Mouse (Mus musculus) brain, embryonic 14.5 days (tissue): ENCODE data around the gene Bank1. TPM values are rescaled to one million over a fixed set of nuclear protein-coding genes. Genes with fewer than 3 reads are reported as not detected.
A peak's percentile ranks its signal among the peaks of the same experiment; 100 is the strongest.
"Not testable (repeated sequence)": the region's sequence is repeated elsewhere in the genome, so short reads cannot be mapped to it uniquely, and the experiment has no call there.

Experiments used
- DNase-seq: peaks from one replicate; pipeline ENCODE4 v3.0.0-alpha.2; 2011; ENCODE audit warnings: low read depth
- CTCF ChIP-seq: fragments of 200-500 bp; IDR thresholded peaks from 2 replicates; pipeline ENCODE4 v1.5.1; 2012; ENCODE audit warnings: inconsistent platforms, mild to moderate bottlenecking, moderate library complexity, borderline replicate concordance; ENCODE audit not compliant: insufficient read depth, insufficient read length; ENCODE audit errors: extremely low read depth
- POLR2A ChIP-seq: fragments of 200-500 bp; IDR thresholded peaks from 2 replicates; pipeline ENCODE4 v1.6.1; 2012; ENCODE audit warnings: mild to moderate bottlenecking, inconsistent platforms, borderline replicate concordance; ENCODE audit not compliant: poor library complexity, insufficient read depth, insufficient read length, severe bottlenecking; ENCODE audit errors: extremely low read depth
- polyA plus RNA-seq: library from polyadenylated mRNA; depleted of rRNA; stranded (reverse); fragments of >200 nt; gene quantifications from 2 replicates; pipeline ENCODE4 v1.2.3, GENCODE M21; 2012; rRNA removed

Bank1 gene
- 0.16 TPM in 2 replicates for polyA plus RNA-seq

DNA sequence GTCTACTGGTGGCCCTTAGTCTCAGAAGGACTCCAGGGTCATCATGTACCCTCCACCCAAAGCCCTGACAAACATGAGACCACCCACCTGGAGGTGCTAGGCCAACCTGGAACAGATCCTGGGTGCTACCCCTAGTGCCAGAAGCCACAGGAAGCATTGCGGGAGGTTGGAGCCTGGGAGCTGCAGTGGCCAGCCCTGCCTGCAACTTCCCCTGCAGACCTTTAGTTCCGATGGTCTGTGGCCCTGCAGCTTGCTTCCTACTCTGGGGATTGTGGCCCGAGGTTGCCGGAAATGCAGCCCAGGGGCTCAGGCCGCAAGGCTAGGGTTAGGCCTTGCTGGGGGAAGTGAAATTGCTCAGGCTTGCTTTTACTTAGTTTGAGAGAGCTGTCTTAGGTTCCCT is at the start of gene Bank1:
TSS of gene Bank1 (minus strand) at position 284 of the 400 bp plus-strand sequence.
- DNase-seq, result no peak
- TF ChIP-seq POLR2A (no peak), CTCF (no peak)

DNA sequence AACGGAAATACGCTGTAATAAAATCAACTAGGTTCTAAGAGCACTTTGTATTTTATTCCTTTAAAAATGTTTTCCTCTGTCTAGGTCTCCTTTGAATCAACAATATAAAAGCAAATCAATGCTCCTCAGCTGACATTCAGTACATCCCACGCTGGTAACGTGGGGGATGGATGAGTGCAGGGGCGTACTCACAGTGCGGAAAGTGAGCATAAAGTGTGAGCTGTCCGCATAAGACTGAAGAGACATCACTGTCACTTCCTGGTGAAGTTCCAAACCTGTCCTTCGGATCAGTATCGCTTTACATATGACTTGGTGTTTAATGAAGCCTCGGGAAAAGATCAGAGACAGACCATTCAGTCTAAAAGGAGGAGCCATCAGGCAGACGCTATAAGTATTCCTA is 44.0 kb upstream of the Bank1 start:
- TF ChIP-seq POLR2A (no peak), CTCF (no peak)
- peak; percentile 15 for DNase-seq

DNA sequence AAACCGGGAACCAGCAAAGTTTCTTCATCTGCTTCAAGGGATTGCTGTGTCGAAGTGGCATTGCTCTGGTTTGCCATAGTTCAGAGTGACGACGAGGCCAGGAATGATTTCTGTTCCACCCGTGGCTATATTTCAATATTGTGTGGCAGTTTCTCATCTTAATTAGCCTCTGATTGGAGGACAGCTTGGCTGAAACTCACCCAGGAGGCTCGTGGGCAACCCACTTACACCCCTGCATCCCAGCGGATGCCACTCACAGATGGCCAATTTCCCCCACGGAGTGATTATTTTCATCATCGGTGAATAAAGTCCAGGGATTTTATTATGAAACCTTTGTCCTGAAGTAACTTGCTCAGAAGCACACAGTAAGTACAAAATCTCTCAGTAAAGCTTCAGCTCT is 43.6 kb upstream of the Bank1 start:
- no peak for DNase-seq
- TF ChIP-seq POLR2A (no peak), CTCF (no peak)

DNA sequence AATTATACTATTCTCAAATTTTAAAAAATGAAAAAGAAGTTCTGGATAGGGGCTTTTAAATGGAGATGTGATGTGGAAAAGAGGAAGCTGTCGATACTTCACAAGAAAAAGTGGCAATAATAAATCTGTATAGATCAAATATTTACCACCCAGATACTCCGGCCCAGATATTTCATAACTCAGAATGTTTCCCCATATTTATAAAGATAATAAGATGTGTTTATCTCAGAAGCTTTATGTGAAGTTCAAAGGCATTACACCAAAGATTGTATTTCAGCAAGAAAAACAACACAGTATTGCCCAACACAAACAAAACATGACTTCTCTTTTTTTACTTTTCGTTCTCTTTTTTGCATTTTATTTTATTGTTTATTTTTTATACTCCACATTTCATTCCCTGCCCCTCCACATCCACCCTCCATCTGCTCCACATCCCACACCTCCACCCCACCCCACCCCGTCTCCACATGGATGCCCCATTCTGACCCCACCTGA is 42.7 kb upstream of the Bank1 start:
- no peak for DNase-seq
- TF ChIP-seq CTCF, result no peak
- no peak for TF ChIP-seq POLR2A

DNA sequence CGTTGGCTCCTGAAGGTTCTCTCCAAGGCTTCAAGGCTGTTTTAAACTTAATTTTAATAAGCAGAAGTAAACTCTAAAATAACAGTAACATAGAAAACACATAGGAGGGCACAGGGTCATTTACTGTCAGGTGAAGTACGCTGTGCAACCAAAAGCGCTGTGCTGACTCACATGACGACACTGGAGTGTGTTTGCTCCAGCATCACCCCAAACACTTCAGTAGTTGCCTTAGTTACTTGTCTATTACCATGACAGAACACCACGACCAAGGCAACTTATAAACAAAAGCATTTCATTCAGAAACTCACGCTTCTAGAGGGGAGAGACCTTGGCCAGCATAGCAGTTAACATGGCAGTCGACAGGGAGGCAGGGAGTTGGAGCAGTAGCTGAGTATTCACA is 23.8 kb upstream of the Bank1 start:
- no peak for TF ChIP-seq CTCF
- TF ChIP-seq POLR2A, result no peak
- DNase-seq, result no peak

DNA sequence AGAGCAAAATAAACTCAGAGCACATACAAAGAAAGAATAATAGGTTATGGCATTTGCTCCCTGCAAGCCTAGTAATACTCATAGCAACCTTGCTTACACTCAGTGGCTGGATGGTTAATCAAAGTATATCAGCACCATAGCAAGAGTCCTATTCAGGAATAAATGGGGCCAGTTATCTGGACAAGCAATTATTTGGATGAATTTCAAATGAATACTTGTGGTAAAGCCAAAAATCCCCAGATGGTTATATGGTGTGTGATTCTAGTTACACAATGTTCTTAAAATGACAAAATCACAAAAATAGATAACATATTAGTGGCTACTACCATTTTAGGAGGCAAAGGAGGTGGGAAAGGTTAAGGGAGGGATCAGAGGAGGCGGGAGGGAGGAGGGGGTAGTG is 22.7 kb upstream of the Bank1 start:
- TF ChIP-seq POLR2A (no peak), CTCF (no peak)
- no peak for DNase-seq

DNA sequence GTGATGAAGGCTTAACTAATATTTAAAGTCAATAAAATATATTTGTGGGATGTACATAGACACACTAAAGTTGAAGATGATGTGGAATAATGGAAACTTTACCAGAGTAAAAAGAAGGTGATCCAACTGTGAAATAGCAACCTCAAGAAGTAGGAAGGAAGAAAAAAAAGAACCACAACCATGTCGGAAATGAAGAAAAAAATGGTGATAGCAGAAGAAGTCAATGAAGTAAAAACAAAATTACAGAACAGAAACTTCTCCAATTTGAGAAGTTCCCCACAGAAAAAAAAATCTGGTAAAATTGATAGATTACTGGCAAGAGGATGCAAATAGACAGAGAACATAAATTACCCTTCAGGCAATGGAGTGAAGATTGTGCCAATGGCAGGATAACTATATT is 21.4 kb upstream of the Bank1 start:
- no peak for DNase-seq
- TF ChIP-seq POLR2A (no peak), CTCF (no peak)

DNA sequence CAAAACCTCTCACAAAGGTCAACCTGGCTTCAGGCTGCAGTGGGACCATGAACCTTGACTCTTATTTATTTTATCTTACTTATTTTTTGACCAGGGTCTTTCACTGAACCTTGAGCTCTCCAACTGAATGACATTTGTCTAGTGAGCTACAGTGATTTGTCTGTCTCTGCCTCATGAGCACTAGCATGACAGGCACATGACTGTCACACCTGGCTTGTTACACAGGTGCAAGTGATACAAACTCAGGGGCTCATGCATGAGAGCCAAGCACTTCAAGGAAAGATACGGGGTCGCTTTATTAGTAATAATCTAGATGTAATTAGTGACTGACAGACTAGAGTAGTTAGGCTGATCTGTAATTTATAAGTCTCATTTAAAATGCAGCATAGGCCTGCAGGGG is 16.0 kb upstream of the Bank1 start:
- DNase-seq, result no peak

DNA sequence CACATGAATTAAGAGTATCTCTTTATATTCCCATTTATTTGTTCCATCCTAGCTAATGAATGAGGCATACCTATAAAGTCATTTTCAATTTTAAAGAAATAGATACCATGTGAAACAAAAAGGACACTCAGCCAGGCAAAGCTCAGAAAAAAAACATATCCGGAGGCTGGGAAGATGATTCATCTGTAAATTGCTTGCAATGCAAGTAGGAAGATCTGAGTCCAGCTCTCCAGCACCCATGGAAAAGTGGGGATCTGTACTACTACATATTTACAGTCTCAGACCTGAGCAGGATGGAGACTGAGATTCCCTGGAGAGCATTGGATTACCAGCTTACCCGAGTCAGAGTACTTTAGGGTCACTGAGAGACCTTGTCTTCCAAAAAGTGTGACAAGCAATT is 14.0 kb upstream of the Bank1 start:
- DNase-seq, result no peak
- TF ChIP-seq CTCF (no peak), POLR2A (no peak)

More for the DNA sequence above, 16.0 kb upstream of the Bank1 start:
- TF ChIP-seq POLR2A, result no peak
- no peak for TF ChIP-seq CTCF

DNA sequence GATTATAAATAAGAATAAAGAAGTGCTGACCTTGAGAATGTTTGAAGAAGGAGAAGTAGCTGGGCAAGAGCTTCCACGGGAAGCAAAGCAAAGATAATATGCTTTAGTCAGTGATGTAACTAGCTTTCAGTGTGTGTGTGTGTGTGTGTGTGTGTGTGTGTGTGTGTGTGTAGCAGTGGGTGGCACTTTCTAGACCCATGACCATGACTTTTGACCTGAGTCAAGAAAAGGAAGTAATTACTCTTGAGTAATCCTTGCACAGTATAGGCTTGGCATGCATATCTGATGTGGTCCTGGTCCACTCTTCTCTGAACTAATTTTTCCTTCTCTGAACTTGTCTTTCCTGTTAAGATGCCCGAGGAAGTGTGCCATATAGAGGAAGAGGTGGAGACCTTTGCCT is 5.3 kb upstream of the Bank1 start:
- no peak for DNase-seq
- no peak for TF ChIP-seq POLR2A
- no peak for TF ChIP-seq CTCF

DNA sequence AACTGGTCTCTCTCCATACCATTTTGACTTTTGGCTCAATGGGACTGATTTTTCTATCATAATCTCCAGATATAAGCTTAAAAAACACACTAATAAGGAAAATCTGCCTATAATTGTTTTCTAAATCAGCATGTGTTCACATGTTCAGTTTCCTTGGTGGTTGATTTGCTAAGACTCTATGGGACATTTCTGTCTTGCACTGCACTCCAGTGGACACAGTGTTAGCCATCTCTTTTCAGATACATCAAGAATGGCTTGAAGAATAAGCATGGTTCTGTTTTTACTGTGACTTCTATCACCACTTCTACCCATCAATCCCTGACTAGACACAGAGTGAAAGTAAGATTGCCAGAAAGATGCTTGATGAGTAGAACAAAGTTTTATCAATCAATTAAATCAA is 4.2 kb upstream of the Bank1 start:
- no peak for TF ChIP-seq CTCF
- TF ChIP-seq POLR2A, result no peak
- no peak for DNase-seq

DNA sequence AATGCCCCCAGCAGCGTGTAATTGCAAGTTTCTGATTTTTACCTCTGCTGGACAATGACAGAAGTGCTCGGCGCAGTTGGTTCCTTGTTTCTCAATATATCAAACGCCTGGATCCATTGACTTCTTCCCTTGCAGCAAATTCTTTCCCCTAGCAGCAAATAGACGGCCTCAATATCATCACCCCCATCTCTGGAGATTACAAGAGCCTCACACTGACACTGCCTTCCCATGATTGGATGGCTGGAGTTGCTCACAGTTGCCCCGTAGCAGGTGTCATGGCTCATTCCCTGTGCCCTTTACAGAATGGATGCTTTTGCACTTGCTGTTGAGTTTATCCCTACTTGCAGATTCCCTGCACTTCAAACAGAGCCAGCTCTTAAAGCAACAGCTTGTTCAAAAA is 3.3 kb upstream of the Bank1 start:
- TF ChIP-seq POLR2A, result no peak
- TF ChIP-seq CTCF, result no peak
- DNase-seq, result peak; percentile 58

DNA sequence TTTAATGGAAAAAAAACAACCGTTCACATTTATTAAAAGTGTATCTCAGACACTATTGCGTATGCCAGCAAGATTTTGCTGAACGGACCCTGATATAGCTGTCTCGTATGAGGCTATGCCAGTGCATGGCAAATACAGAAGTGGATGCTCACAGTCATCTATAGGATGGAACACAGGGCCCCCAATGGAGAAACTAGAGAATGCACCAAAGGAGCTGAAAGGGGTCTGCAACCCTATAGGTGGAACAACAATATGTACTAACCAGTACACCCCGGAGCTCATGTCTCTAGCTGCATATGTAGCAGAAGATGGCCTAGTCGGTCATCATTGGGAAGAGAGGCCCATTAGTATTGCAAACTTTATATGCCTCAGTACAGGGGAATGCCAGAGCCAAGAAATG is 1.1 kb downstream of the Bank1 start:
- DNase-seq, result not testable (repeated sequence)

DNA sequence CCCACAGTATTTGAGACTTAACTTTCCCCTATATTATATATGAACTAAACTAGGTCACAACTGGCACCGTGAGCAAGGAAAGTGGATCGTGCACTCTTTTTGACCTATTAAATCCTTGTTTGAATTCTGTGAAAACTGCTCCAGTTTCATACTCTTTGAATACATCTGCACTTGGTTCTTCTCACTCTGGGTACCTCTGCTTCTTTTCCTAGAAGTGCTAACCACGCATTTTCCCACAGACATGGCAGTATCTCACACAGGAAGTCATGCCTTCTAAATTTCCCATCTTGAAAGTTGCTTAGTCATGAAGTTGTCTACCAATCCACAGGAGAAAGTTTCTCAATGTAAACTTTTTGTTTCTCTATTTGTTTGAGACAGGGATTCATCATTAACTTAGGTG is 3.9 kb downstream of the Bank1 start:
- DNase-seq, result no peak
- TF ChIP-seq CTCF, result no peak
- TF ChIP-seq POLR2A, result no peak
